Mouse (Mus musculus): ENCODE measurements around the gene Atxn1.

Gene Atxn1

GRCm38 (mm10) chr13:45783681-45784080 is 181.1 kb downstream of the Atxn1 start:
- DNase-seq (ENCODE audit: low read depth in 1 of 2, low spot score in 2 of 2), result no peak

GRCm38 (mm10) chr13:45778750-45779149 is 186.1 kb downstream of the Atxn1 start:
- DNase-seq (ENCODE audit: low read depth in 1 of 2, low spot score in 2 of 2), result no peak

- DNase-seq (ENCODE audit: low read depth in 1 of 2, low spot score in 2 of 2), result no peak
These were observed 186.6 kb downstream of the Atxn1 start for GRCm38 (mm10) chr13:45778171-45778570.

GRCm38 (mm10) chr13:45775516-45775915 is 189.3 kb downstream of the Atxn1 start:
- DNase-seq (ENCODE audit: low read depth in 1 of 2, low spot score in 2 of 2), result no peak

GRCm38 (mm10) chr13:45773381-45774168 is 191.2 kb downstream of the Atxn1 start:
- no peak for DNase-seq (ENCODE audit: low read depth in 1 of 2, low spot score in 2 of 2)

GRCm38 (mm10) chr13:45769757-45770156 is 195.1 kb downstream of the Atxn1 start:
- DNase-seq (ENCODE audit: low read depth in 1 of 2, low spot score in 2 of 2), result no peak

- no peak for DNase-seq (ENCODE audit: low read depth in 1 of 2, low spot score in 2 of 2)
These were observed 196.6 kb downstream of the Atxn1 start for GRCm38 (mm10) chr13:45768250-45768649.

GRCm38 (mm10) chr13:45764354-45764753 is 200.5 kb downstream of the Atxn1 start:
- no peak for DNase-seq (ENCODE audit: low read depth in 1 of 2, low spot score in 2 of 2)

- DNase-seq (ENCODE audit: low read depth in 1 of 2, low spot score in 2 of 2), result no peak
These were observed 202.5 kb downstream of the Atxn1 start for GRCm38 (mm10) chr13:45762278-45762677.

GRCm38 (mm10) chr13:45754483-45754882 is 210.3 kb downstream of the Atxn1 start:
- DNase-seq (ENCODE audit: low read depth in 1 of 2, low spot score in 2 of 2), result no peak

GRCm38 (mm10) chr13:45752498-45752897 is 212.3 kb downstream of the Atxn1 start:
- DNase-seq (ENCODE audit: low read depth in 1 of 2, low spot score in 2 of 2), result no peak

GRCm38 (mm10) chr13:45751231-45751630 is 213.6 kb downstream of the Atxn1 start:
- no peak for DNase-seq (ENCODE audit: low read depth in 1 of 2, low spot score in 2 of 2)

GRCm38 (mm10) chr13:45750627-45751026 is 214.2 kb downstream of the Atxn1 start:
- no peak for DNase-seq (ENCODE audit: low read depth in 1 of 2, low spot score in 2 of 2)

- DNase-seq (ENCODE audit: low read depth in 1 of 2, low spot score in 2 of 2), result no peak
These were observed 214.9 kb downstream of the Atxn1 start for GRCm38 (mm10) chr13:45749937-45750336.

GRCm38 (mm10) chr13:45749222-45749621 is 215.6 kb downstream of the Atxn1 start:
- DNase-seq (ENCODE audit: low read depth in 1 of 2, low spot score in 2 of 2), result no peak

GRCm38 (mm10) chr13:45748691-45749090 is 216.1 kb downstream of the Atxn1 start:
- no peak for DNase-seq (ENCODE audit: low read depth in 1 of 2, low spot score in 2 of 2)

- no peak for DNase-seq (ENCODE audit: low read depth in 1 of 2, low spot score in 2 of 2)
These were observed 218.7 kb downstream of the Atxn1 start for GRCm38 (mm10) chr13:45745851-45746773.

- DNase-seq (ENCODE audit: low read depth in 1 of 2, low spot score in 2 of 2), result no peak
These were observed 219.9 kb downstream of the Atxn1 start for GRCm38 (mm10) chr13:45744803-45745432.

GRCm38 (mm10) chr13:45743848-45744247 is 221.0 kb downstream of the Atxn1 start:
- no peak for DNase-seq (ENCODE audit: low read depth in 1 of 2, low spot score in 2 of 2)

GRCm38 (mm10) chr13:45740369-45740768 is 224.4 kb downstream of the Atxn1 start:
- no peak for DNase-seq (ENCODE audit: low read depth in 1 of 2, low spot score in 2 of 2)

GRCm38 (mm10) chr13:45736241-45736640 is 228.6 kb downstream of the Atxn1 start:
- DNase-seq (ENCODE audit: low read depth in 1 of 2, low spot score in 2 of 2), result no peak

- DNase-seq (ENCODE audit: low read depth in 1 of 2, low spot score in 2 of 2), result no peak
These were observed 229.0 kb downstream of the Atxn1 start for GRCm38 (mm10) chr13:45735802-45736201.

Data from monocyte, adult 2 months (primary cell).